Mouse (Mus musculus): ENCODE measurements at regions not wholly inside any gene's neighbourhood (a gene's known extent, or its start where the extent isn't known, plus 50 kb on each side); places are given as distances from the start of the nearest gene placed in this dataset.

DNA sequence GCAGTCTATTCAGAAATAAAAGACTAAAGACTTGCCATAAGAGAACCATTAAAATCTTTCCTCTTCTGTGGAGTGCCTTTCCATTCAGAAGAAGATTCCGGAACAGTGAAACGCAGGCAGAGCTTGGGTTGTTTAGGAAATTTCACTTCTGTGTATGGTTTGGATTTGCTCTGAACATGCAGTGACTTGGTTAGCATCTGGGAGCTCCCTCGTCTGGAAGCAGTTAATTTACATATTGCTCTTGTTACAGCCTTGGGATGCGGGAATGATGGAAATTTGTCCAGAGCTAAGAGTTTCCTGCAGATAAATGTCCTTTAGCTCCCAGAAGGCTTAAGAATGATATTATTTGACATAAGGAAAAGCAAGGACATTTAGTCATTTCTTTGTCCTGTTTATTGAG lies 56.4 kb upstream of the Itga6 start:
- TF ChIP-seq CTCF (IDR thresholded peaks at IDR 0.05; ENCODE audit: control insufficient read depth, insufficient read depth, low read length) (no peak), POLR2A (IDR thresholded peaks at IDR 0.05; ENCODE audit: borderline replicate concordance, control insufficient read depth, low read depth, low read length) (no peak)
